Mouse (Mus musculus): ENCODE results near the gene Ccdc36. TPM values are rescaled to one million over a fixed set of nuclear protein-coding genes. Genes with fewer than 3 reads are reported as not detected.

Ccdc36 gene
- total and polyA plus RNA-seq, 3 experiments: not detected

- no peaks in the 10 kb centered on the region for H3K27me3 ChIP-seq (ENCODE audit: control insufficient read depth in 1 of 2, insufficient read depth in 2 of 2, low read length in 2 of 2)
- no peaks in the 10 kb centered on the region for H3K9me3 ChIP-seq (replicated peaks; ENCODE audit: insufficient read depth, low read length)
- H3K27ac ChIP-seq (ENCODE audit: control insufficient read depth, low read depth, low read length): peak overlapping the region; percentile 37
- H3K4me1 ChIP-seq (ENCODE audit: control insufficient read depth in 1 of 2, insufficient read depth in 2 of 2, low read length in 2 of 2): peaks cover 25 to 65% of the 10 kb centered on the region in 2 experiments
- H3K79me2 ChIP-seq (ENCODE audit: control insufficient read depth, insufficient read depth, low read length, poor library complexity): peaks cover 5% of the 10 kb centered on the region
- DNase-seq (ENCODE audit: low read depth, low spot score): peak; percentile 64
- TF ChIP-seq MAFK (IDR thresholded peaks at IDR 0.05; ENCODE audit: borderline replicate concordance, low read depth, low read length) (no peak), NELFE (IDR thresholded peaks at IDR 0.05; ENCODE audit: low read depth, low read length) (0 out of 2 replicates have a peak, but pooled peaks have one; percentile 12), CHD1 (IDR thresholded peaks at IDR 0.05; ENCODE audit: low read depth, low read length) (no peak), USF1 (IDR thresholded peaks at IDR 0.05; ENCODE audit: low read depth, low read length) (no peak), HCFC1 (IDR thresholded peaks at IDR 0.05; ENCODE audit: low read depth, low read length) (0 out of 2 replicates have a peak, but pooled peaks have one; percentile 25), MEF2A (IDR thresholded peaks at IDR 0.05; ENCODE audit: extremely low read depth, insufficient replicate concordance, low read depth, low read length, poor library complexity, severe bottlenecking) (no peak), ETS1 (IDR thresholded peaks at IDR 0.05; ENCODE audit: low read depth, low read length) (0 out of 2 replicates have a peak, but pooled peaks have one; percentile 3), EP300 (IDR thresholded peaks at IDR 0.05; ENCODE audit: low read depth in 1 of 2, low read length in 2 of 2) (peak in 1 of 2 experiments; percentile 14; a peak in 1 of 4 replicates), MXI1 (IDR thresholded peaks at IDR 0.05; ENCODE audit: low read depth, low read length) (peak; percentile 33; the same call in 1 of the 2 replicates), RCOR1 (IDR thresholded peaks at IDR 0.05; ENCODE audit: low read depth, low read length) (no peak), MAZ (IDR thresholded peaks at IDR 0.05; ENCODE audit: low read depth, low read length) (no peak), ZC3H11A (IDR thresholded peaks at IDR 0.05; ENCODE audit: low read depth, low read length) (no peak), SMC3 (IDR thresholded peaks at IDR 0.05; ENCODE audit: low read depth, low read length) (no peak), SIN3A (IDR thresholded peaks at IDR 0.05; ENCODE audit: low read length) (no peak), GABPA (IDR thresholded peaks at IDR 0.05; ENCODE audit: low read depth, low read length) (no peak), POLR2AphosphoS2 (IDR thresholded peaks at IDR 0.05; ENCODE audit: low read length) (no peak), ZNF384 (IDR thresholded peaks at IDR 0.05; ENCODE audit: low read depth, low read length) (no peak), BHLHE40 (IDR thresholded peaks at IDR 0.05; ENCODE audit: borderline replicate concordance, low read depth, low read length) (no peak), ELF1 (IDR thresholded peaks at IDR 0.05; ENCODE audit: low read depth, low read length) (no peak), CTCF (IDR thresholded peaks at IDR 0.05 in 2 of 3, conservative IDR thresholded peaks at IDR 0.05 in 1 of 3; ENCODE audit: control insufficient read depth in 1 of 3, insufficient read depth in 1 of 3, low read depth in 2 of 3, low read length in 3 of 3, poor library complexity in 1 of 3, severe bottlenecking in 1 of 3) (no peak), JUND (IDR thresholded peaks at IDR 0.05; ENCODE audit: low read depth, low read length) (no peak), MYB (IDR thresholded peaks at IDR 0.05; ENCODE audit: low read depth, low read length) (no peak), RAD21 (IDR thresholded peaks at IDR 0.05; ENCODE audit: low read depth, low read length) (no peak), MAX (IDR thresholded peaks at IDR 0.05; ENCODE audit: low read length) (no peak), E2F4 (IDR thresholded peaks at IDR 0.05; ENCODE audit: borderline replicate concordance, low read depth, low read length) (no peak), GATA1 (IDR thresholded peaks at IDR 0.05; ENCODE audit: low read depth, low read length) (0 out of 2 replicates have a peak, but pooled peaks have one; percentile 2), USF2 (IDR thresholded peaks at IDR 0.05; ENCODE audit: borderline replicate concordance in 1 of 2, insufficient read depth in 1 of 2, low read depth in 1 of 2, low read length in 2 of 2) (no peak), POLR2AphosphoS5 (IDR thresholded peaks at IDR 0.05; ENCODE audit: borderline replicate concordance, low read depth, low read length) (no peak), POLR2A (IDR thresholded peaks at IDR 0.05; ENCODE audit: control insufficient read depth in 1 of 2, insufficient read depth in 1 of 2, low read depth in 1 of 2, low read length in 2 of 2, poor library complexity in 1 of 2) (no peak; a peak in 1 of 4 replicates), TCF12 (IDR thresholded peaks at IDR 0.05; ENCODE audit: low read depth, low read length) (no peak), ZKSCAN1 (IDR thresholded peaks at IDR 0.05; ENCODE audit: low read depth, low read length) (no peak), TAL1 (IDR thresholded peaks at IDR 0.05; ENCODE audit: low read length) (no peak), KAT2A (conservative IDR thresholded peaks at IDR 0.05; ENCODE audit: low read depth, low read length) (no peak), NRF1 (IDR thresholded peaks at IDR 0.05; ENCODE audit: insufficient read depth, low read depth, low read length, poor library complexity, severe bottlenecking) (no peak), MYC (IDR thresholded peaks at IDR 0.05; ENCODE audit: low read depth, low read length) (no peak)
- H3K4me3 ChIP-seq (ENCODE audit: control insufficient read depth in 1 of 2, insufficient read depth in 1 of 2, low read depth in 2 of 2, low read length in 2 of 2): peak overlapping the region in 1 of 2 experiments; percentile 23; a peak in 2 of 4 replicates
- peaks cover 0 to 29% of the 10 kb centered on the region in 2 experiments; a peak in 2 of 4 replicates for H3K36me3 ChIP-seq (ENCODE audit: control insufficient read depth in 1 of 2, insufficient read depth in 2 of 2, low read length in 2 of 2)
- H3K9ac ChIP-seq (ENCODE audit: control insufficient read depth, low read depth, low read length, poor library complexity, severe bottlenecking): peak overlapping the region; percentile 12
Measured at GRCm38 (mm10) chr9:108453458-108453857, 25.2 kb upstream of the Ccdc36 start.
